Mouse (Mus musculus) erythroblast, embryonic 14.5 days (primary cell): ENCODE measurements around the gene Btnl6.

Experiments used
- GATA1 ChIP-seq: IDR thresholded peaks from 2 replicates; pipeline ENCODE4 v1.6.1; 2012; ENCODE audit warnings: low read length, inconsistent platforms, mixed read lengths
- TAL1 ChIP-seq: IDR thresholded peaks from 3 replicates; pipeline ENCODE4 v1.6.1; 2012; ENCODE audit warnings: low read length, inconsistent platforms, mixed read lengths

GRCm38 (mm10) chr17:34507591-34507990 lies 9.6 kb downstream of the Btnl6 start:
- no peak for TF ChIP-seq GATA1
- TF ChIP-seq TAL1, result no peak
